Mouse (Mus musculus) heart, adult 8-10 months (tissue): Measurements from ENCODE around the gene Prss40. TPM values are rescaled to one million over a fixed set of nuclear protein-coding genes. Genes with fewer than 3 reads are reported as not detected.

Experiments used
- DNase-seq: peaks from one replicate; pipeline ENCODE4 v3.0.0; 2022; ENCODE audit warnings: low spot score
- total RNA-seq, 4 experiments: library from RNA; stranded (reverse); gene quantifications; 2 replicates each; pipeline ENCODE4 v1.2.4; 2022

Prss40 gene
- total RNA-seq, result not detected

DNA sequence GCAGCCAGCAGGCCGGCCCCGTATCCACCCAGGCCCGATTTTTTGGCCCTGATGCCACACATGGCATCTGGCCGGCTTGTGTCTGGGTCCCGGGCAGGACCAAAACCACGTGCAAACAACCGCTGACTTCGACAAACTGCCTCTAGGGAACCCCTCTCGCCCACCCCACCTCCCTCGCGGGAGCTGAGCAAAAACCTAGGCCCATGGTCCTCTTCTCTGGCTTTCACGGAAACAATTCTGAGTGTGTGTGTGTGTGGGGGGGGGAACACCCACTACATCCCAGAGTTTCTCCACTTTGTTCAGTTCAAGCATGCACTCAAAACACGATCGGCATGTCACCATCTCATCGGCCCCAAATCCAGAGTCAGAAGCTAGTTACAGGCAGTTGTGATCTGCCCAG is at the start of gene Prss40:
Gene Prss40, minus strand, starts transcription at position 101 of the 400 bp plus-strand sequence.
- DNase-seq, result no peak

DNA sequence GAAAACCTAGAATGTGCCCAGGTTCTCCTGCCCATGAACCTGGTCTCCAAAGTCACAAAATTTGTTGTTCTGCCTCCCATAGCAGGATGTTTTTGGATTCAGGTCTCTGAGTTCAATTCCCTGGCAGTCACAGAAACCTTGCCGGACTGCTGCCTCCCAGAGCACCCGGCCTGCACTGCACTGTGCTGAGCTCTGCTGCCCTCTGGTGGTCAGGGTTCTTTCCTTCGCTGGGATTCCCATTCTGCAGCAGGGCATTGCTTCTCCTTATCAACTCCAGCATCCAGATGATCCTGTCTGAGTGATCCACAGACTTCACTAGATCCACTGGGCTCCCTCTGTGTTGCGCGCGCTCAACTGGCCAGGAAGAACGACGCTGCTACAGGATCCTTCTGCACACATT is 41.6 kb upstream of the Prss40 start:
- peak; percentile 25 for DNase-seq

DNA sequence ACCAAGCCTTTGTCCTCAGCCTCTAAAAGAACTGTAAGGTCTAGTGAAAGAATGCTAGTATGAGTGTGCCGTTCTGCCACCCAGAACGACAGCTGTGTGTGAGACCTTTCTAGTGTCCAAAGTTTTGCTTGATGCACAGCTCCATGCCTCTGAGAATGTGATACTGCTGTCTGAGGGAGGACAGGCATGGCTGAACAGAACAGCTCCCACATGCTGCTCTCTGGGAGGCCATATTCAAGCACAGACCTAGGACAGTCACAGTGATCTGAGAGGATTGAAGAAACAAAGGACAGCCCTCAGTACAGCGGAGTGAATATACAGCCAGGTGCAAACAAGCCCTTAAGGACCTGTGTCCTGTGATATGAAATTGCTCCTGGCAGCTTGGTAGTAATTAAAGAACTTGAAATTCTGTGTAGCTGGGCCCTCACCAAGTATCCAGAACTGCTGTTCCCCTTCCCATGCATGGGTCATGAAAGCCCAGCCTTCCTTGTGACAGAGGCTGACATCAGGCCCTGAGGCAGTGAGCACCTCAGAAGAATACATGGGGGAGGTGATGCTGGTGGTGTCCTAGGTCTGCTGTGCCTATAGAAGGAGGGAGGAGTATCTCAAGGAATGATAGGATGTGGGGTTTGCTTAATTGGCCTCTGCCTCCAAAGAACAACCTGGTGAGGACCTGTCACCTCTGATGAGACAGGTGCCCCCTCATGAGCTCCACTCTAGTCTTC is 40.7 kb upstream of the Prss40 start:
- no peak for DNase-seq

DNA sequence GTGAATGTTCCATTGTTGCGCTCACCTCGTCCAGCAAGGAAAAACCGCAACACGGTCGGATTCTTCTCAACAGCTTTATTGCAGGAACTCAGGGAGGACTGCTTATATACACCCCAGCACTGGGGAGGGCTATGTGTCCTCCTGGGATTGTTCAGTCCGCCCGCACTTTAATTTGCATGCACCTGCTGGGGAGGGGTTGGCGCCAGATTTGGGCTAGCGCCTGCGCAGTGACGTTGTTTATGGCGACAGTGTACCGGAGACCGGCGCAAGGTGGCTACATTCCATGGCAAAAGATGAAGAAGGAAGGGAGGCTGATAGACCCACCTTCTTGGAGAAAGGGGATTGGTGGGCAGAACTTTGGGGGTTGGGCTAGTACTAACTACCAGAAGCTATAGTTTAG is 39.3 kb upstream of the Prss40 start:
- DNase-seq, result no peak

DNA sequence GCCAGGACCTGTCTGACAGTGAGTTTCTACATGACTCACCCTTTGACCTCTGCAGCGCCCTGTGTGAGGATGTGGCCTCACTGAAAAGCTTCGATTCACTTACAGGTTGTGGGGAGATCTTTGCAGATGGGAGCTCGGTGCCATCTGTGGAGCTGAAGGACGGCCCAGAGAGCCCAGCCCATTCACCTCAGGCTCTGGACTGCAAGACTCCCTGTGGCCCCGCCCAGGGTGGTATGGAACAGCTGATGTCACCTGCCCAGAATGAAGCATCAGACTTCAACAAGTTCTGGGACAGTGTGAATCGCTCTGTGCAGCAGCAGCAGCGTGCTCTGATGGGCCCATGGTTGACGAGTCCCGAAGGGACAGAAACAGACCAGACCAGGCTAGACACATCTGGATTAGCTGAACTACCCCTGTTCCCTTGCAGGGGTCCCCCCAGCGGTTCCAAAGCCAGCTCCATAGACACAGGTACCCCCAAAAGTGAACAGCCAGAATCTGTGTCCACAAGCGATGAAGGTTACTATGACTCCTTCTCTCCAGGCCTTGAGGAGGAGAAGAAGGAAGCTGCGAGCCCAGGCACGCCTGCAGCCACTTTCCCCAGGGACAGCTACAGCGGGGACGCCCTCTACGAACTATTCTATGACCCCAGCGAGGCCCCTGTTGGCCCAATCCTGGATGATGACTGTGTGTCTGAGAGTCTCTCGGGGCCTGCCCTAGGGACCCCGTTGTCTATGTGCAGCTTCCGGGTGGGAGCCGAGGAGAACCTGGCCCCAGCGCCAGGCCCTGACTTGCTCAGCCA is 26.8 kb upstream of the Prss40 start:
- DNase-seq, result no peak

DNA sequence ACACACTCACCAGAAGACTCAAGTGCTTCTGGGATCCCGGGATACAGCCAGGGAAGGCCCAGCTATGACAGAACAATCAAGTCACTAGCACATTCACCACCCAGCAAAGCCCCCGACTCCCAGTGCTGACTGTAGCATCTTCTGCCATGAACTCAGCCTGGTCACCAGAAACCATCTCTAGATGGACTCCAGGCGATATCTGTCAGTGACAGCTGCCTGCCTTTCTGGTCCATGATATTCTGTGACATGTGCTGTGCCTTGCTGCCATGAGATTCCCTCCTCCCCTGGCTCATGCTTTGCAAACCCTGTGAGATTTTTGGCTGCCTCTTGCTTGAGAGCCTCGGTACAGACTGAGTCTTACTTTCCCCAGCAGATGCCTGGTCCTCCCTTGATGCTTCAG is 24.0 kb upstream of the Prss40 start:
- DNase-seq, result no peak

DNA sequence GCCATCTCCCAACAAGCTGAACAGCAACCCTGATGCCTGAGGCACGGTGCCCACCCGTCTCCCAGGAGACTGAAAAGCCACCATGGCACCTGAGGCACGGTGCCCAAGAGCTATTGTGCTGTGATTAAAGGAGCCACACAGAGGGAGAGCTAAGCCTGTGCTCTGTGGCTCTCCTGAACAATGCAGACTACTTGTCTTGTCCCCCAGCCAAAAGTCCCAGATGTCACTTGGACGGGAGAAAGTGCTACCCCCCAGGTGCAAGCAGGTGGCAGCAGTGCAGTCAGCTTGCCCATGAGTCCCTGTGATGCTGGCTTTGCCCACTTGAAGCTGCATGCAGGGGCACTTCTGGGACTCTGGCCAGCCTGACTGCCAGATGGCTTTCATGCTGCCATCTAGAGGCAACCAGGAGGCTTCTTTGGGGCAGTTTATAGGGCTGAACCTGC is 23.1 kb upstream of the Prss40 start:
- DNase-seq, result no peak

DNA sequence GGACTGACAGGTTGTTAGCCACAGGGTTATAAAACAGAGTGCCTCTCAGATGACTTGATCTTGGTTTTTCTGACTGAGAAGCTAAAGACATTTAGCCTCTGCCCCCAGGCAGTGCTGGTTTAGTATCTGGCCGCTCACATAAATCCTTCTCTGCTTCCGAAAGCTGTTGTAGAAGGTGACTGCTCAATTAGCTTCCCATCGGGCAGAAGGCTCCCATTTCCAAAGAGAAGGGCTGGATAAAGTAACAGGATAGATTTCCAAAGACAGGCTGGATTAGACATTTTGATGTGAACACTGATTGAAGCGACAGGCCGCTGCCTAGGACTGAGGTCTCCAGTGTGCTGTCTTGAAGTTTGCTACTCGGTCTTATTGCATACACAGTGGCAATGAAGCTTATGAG is 21.5 kb upstream of the Prss40 start:
- no peak for DNase-seq

DNA sequence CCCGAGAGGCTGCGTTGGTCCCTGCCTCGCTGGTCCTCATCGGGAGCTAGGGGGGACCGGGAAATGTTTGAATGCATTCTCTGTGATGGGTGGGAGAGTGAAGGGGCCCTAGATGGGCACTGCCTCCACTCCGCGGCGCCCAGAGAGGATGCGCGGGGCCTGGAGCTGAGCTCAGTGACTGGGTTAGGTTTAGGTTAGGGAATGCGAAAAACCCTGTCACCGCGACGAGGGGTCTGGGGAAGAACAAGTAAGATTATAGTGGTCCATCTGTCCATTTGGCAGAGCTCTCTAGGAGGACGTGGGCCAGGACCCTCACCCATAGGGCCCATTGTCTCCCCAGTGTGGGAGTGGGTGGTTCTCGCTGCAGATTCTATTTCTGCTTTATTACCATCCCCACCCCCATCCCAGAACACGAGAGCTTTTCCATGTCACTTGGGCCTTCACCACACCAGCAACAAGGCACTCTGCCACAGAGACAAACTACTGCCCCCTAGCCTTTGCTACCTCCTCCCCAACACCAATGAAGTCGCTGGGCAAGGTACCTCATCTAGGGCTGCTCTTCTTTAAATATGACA is 19.1 kb upstream of the Prss40 start:
- no peak for DNase-seq

DNA sequence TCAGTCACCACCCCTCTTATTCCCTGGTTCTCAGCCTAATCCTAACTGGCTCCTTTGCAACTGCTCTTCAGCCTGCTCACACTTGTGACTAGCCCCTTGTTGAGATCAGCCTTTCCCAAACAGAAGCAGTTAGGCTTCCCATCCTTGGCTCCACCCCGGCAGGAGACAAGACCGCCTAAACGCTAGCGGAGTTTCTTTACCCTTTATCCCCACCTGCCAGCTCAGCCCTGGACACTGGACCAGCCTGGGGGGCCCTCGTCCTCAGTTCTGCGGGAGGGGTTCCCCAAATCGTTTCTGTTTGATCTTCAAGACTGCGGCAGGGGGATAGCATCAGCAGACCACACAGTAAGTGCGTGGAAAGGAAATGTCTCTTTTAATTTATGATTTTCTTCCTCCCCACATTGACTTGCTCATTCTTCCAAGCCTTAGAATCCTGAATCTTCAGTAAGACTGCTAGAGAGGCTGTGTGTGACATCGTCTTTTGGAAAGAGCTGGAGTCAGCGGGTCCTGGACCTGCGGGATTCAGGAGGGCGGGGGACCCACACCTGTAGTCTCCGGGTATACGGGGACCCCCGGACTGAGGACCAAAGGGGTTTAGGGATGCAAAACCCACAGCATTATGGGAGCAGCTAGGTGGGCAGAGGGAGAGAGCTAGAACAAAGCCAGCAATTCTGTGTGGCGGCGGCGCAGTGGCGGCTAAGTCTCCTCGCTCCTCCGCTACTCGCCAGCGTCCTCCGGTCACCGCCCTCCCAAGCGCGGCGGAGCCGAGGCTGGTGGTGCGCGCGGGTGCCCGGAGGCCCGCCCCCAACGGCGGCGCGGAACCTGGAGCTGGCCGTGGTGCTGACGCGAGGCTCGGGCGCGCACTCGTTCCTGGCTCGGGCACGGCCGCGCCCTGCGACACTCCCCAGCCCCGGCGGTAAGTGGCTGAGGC is 18.4 kb upstream of the Prss40 start, which contains the start of gene Amer3:
Gene Amer3, plus strand, starts transcription at position 807 of the 931 bp plus-strand sequence.
- no peak for DNase-seq

DNA sequence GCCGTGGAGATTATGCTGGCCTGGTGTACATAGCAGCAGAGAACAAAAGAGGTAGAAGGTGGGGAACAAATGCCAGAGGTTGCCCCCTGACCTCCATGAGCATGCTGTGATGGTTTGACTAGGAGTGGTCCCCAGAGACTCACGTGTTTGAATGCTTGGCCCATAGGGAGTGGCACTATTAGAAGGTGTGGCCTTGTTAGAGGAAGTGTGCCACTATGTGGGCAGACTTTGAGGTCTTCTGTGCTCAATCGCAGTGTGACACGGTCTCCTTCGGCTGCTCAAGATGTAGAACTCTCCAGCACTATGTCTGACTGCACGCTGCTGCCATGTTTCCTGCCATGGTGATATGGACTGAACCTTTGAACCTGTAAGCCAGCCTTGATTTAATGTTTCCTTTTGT is 12.5 kb upstream of the Prss40 start:
- no peak for DNase-seq

DNA sequence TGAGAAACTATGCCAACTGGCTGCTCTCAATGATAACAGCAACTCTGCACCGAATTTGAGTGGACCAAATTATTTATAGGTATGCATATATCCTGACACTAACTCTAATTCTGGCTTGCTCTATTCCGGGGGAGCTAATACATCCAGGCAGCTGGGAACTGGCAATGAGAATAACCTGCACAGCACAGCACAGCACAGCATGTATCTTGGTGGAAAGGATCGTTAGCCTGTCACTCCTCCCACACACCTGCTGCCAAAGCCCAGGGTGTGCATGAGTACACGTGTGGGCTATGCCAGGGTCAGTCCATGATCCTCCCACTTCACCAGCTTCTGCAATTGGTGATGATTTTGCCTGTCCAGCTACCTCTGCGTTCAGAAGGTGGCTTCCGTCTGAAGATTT is 10.7 kb upstream of the Prss40 start:
- no peak for DNase-seq

DNA sequence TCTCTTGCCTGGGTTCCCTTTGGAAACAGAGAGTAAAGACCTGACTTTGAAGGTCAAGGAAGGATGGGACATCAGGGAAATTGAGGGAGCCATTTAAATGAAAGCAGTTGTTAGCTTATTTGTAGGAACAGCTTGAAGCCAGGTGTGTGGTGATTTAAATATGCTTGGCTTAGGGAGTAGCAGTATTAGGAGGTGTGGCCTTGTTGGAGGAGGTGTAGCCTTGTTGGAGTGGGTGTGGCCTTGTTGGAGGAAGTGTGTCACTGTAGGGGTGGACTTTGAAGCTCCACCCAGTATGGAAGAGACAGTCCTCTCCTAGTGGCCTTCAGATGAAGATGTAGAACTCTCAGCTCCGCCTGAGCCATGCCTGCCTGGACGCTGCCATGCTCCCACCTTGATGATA is 9.1 kb upstream of the Prss40 start:
- no peak for DNase-seq

DNA sequence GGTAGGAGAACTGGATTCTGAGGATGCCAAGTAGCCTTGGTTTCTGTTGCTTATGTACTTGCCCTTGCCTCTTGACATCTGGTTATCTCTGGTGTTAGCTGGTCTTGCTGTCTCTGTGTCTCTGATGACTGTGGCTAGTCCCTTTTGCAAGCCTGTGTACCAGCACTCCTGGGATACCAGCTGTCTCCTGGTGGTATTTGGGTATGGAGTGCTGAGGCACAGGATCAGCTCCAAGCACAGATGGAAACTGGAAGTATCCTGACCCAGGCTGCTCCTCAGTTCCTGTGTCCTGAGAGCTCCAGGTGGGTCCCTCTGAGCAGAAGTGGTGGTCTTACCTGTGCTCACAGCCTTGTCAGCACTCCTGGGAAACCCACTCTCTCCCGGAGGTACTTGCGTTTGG is 7.4 kb upstream of the Prss40 start:
- DNase-seq, result no peak

DNA sequence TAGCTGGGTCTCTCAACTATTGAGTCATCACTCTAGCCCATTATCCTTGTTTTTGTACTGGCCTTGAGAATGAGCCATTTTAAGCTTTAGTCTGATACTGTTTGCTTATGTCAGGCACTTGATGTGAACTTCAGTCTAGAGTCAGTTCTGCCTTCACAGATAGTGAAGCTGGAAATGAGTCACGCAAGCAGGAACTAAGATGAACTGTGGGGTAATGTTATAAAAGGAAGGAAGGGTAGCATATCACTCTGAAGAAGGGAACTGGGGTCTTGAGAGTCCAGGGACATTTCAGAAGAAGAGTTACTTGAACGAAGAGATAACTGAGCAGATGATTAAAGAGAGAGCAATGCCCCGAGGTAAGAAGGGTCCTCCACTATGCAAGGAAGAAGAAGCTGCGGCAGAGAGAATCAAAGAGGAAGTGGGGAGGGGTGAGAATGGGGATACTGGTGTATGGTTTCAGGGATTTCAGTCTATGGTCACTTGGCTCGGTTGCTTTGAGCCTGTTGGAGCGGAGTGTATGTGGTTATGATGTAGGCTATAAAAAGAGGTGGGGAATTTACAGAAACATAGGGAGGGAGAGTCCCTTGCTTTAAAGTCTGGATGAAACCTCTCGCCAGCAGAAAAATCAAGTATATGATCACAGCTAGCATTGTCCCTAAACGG is 3.8 kb upstream of the Prss40 start:
- no peak for DNase-seq

DNA sequence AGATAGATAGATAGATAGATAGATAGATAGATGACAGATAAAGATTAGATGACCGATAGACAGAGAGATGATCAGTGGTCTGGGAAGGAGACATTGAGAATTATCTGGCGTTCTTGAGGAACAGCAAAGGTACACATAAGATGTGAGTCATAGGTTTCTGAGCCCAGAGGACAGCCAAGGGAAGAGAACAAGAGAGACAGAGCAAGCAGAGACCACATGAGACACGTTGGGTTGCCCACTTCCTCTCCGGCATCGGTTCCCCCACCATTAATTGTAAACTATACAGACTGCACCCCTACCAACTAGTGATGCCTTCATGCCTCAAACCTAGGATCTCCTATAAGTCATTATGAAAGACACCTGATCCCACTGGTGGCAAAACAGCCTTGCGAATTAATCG is 6.5 kb downstream of the Prss40 start:
- no peak for DNase-seq

DNA sequence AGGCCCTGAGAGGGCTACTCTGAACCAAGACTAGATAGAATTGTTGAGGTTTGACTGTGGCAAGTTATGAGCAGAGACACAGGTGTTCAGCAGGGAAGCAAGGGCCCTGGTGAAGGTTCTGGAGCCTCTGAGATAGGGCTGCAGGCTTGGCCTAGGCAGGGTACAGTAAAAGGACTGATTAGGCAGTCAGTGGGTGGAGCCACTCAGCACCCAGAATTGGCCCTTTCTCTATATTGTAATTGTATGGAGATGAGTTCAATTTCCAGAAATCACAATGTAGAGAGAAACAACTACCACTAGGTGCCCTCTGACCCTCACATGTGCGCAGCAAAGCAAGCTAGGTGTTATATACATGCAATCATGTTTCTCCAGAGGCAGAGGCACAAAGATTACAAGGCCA is 7.1 kb downstream of the Prss40 start:
- DNase-seq, result no peak

DNA sequence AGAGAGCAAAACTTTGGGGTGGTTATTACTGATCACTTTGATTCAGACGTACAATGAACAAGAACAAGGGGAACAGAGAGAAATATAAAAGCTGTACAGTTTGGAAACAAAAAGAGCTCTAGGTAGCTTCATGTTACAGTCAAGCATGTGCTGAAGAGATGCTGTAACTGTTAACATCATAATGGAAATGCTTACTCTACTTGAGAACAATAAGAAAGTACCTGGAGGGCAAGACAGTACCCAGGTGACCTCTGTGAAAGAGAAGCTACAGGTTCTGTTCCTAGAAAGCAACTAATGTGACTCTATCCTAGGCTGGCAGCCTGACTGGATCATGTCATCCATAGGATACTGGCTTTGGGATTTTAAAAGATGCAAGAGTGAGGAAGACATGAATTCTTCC is 13.7 kb downstream of the Prss40 start:
- no peak for DNase-seq

DNA sequence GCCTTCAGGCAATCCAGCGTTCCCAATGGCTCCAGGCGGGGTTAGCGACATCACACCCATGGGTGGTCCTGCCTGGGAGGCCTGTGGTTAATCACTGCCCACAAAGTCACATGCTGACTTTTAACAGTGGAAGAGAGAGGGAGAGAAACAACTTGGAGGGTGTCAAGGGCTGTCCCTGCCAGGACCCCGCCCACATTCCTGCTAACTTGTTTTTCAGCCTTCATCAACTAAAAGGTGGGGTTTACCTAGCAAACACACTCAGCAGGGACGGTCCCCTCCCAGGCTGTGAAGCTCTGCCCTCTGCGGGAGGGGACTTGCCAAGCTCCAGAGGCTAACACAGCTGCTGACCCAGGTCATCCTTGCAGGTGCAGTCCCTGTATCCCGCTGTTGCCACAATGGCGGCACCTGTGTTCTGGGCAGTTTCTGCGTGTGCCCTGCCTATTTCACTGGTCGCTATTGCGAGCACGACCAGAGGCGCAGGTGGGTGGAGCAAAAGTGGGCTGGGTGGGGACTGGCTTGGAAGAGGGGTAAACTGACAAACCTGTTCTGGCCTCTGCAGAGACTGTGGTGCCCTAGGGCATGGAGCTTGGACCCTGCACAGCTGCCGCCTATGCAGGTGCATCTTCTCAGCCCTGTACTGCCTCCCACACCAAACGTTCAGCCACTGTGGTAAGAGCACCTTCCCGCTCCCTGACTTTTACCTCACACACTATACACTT is 23.8 kb downstream of the Prss40 start:
- no peak for DNase-seq

DNA sequence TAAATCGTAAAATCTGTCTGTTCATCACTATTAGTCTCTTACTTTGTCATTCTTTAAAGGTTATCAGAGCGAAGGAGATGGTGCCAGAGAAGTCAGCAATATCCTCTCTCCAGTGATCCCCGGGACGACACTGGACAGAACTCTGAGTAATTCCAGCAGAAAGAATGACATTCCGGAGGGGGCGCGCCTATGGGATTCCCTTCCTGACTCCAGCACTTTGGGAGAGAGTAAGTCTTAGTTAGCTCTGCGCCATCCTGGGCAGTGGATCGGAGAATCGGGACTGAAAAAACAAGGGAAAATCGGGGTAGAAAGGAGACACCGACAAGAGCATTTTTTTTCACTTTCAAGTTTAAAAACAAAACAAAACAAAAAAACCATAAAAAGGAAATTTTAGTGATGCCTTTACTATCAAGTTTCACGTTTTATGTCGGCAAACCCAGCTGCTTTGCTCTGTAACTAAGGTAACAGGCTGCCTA is 24.4 kb downstream of the Prss40 start:
- DNase-seq, result no peak
